Mouse (Mus musculus): ENCODE measurements around the gene Nfkb2.

- TF ChIP-seq CTCF (IDR thresholded peaks at IDR 0.05; ENCODE audit: low read depth) (no peak), EP300 (IDR thresholded peaks at IDR 0.05; ENCODE audit: low read depth) (no peak)
These were observed 8.4 kb downstream of the Nfkb2 start for GRCm38 (mm10) chr19:46312566-46312965.

Measured in heart, postnatal 0 days (tissue).